9 mouse cellular contexts compared by ENCODE assay signal in the genomic region with DNA sequence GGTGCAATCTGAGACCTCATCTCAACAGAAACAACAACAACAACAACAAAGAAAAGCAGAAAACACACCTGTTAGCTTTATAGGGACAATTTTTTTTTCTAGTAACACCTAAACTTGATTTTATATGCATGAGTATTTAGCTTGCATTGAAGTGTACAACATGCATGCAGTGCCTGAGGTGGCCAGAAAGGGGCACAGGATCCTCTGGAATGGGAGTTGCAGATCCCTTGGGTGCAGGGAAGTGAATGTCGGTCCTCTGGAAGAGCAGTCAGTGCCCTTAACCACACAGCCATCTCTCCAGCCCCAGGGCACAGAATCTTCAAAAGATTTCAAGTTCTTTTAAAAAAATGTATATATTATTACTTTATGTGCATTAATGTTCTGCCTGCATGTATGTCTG. TPM values are rescaled to one million over a fixed set of nuclear protein-coding genes. Genes with fewer than 3 reads are reported as not detected.
A peak's percentile ranks its signal among the peaks of the same experiment; 100 is the strongest.
DNase-seq lines count a peak whose midpoint lies in the region; ATAC-seq and TF ChIP-seq lines count a peak whose summit lies in the region.
"Had no signal": no experiment of that assay in that cellular context is flagged by ENCODE, and none has a peak within 500 bp of the region (broad histone marks: within the 10 kb centered on the region; RNA-seq: fewer than 3 reads in every experiment).

No protein-coding gene starts in this region.

- H3K36me3 ChIP-seq in forebrain, embryonic 10.5 days (replicated peaks), result peaks cover 46% of the 10 kb centered on the region
- H3K36me3 ChIP-seq in limb, embryonic 13.5 days, result peaks cover 31% of the 10 kb centered on the region
- H3K36me3 ChIP-seq in stomach, postnatal 0 days (ENCODE audit: control insufficient read depth, insufficient read depth, low read length), result peaks cover 4% of the 10 kb centered on the region
- no peaks in the 10 kb centered on the region for H3K36me3 ChIP-seq in kidney, adult 2 months (ENCODE audit: control insufficient read depth, insufficient read depth, low read length)

- peak overlapping the region; percentile 85; the same call in 1 of the 2 replicates for H3K9ac ChIP-seq in limb, embryonic 13.5 days
- H3K9ac ChIP-seq in stomach, postnatal 0 days (ENCODE audit: low read length), result no peak overlapping the region

- no peak for ATAC-seq in limb, embryonic 13.5 days (ENCODE audit: low FRiP score, low read depth)
- no peak for ATAC-seq in stomach, postnatal 0 days (ENCODE audit: low FRiP score, low TSS enrichment)

- 41% methylated on average over 1 of the region's 1 CpGs for WGBS in forebrain, embryonic 10.5 days
- WGBS in limb, embryonic 13.5 days, result 24% methylated on average over 1 of the region's 1 CpGs
- 7% methylated on average over 1 of the region's 1 CpGs for WGBS in stomach, postnatal 0 days
- WGBS in kidney, adult 2 months, result 32% methylated on average over 1 of the region's 1 CpGs

- H3K4me3 ChIP-seq in forebrain, embryonic 10.5 days, result peak overlapping the region; percentile 82
- H3K4me3 ChIP-seq in limb, embryonic 13.5 days, result peak overlapping the region; percentile 81
- H3K4me3 ChIP-seq in stomach, postnatal 0 days (ENCODE audit: low read depth, low read length), result no peak overlapping the region
- no peak overlapping the region for H3K4me3 ChIP-seq in kidney, adult 2 months (ENCODE audit: insufficient read depth, low read depth, low read length)

- H3K27ac ChIP-seq in forebrain, embryonic 10.5 days, result no peak overlapping the region
- H3K27ac ChIP-seq in limb, embryonic 13.5 days, result no peak overlapping the region
- no peak overlapping the region for H3K27ac ChIP-seq in stomach, postnatal 0 days (replicated peaks)
- no peak overlapping the region for H3K27ac ChIP-seq in kidney, adult 2 months (ENCODE audit: insufficient read depth, low read depth, low read length)

- peaks cover 37% of the 10 kb centered on the region for H3K4me1 ChIP-seq in forebrain, embryonic 10.5 days
- peaks cover 34% of the 10 kb centered on the region for H3K4me1 ChIP-seq in limb, embryonic 13.5 days
- no peaks in the 10 kb centered on the region; the same call in 1 of the 2 replicates for H3K4me1 ChIP-seq in stomach, postnatal 0 days (replicated peaks; ENCODE audit: control insufficient read depth, insufficient read depth)
- peaks cover 5% of the 10 kb centered on the region; the same call in 1 of the 2 replicates for H3K4me1 ChIP-seq in kidney, adult 2 months (ENCODE audit: control insufficient read depth, insufficient read depth, low read length)

- peak; percentile 56 for TF ChIP-seq CTCF in stomach, postnatal 0 days (IDR thresholded peaks at IDR 0.05; ENCODE audit: low read depth)
- no peak for TF ChIP-seq CTCF in kidney, adult 2 months (conservative IDR thresholded peaks at IDR 0.05; ENCODE audit: insufficient read depth, insufficient read length, low read depth, low read length)

- H3K9me3 ChIP-seq in forebrain, embryonic 10.5 days, result no peaks in the 10 kb centered on the region
- no peaks in the 10 kb centered on the region for H3K9me3 ChIP-seq in limb, embryonic 13.5 days
- H3K9me3 ChIP-seq in stomach, postnatal 0 days (ENCODE audit: control insufficient read depth, low read length), result no peaks in the 10 kb centered on the region

- no peaks in the 10 kb centered on the region for H3K27me3 ChIP-seq in forebrain, embryonic 10.5 days (ENCODE audit: poor library complexity, severe bottlenecking)
- H3K27me3 ChIP-seq in limb, embryonic 13.5 days, result no peaks in the 10 kb centered on the region
- no peaks in the 10 kb centered on the region for H3K27me3 ChIP-seq in stomach, postnatal 0 days (ENCODE audit: control insufficient read depth, insufficient read depth, low read length)
- no peaks in the 10 kb centered on the region for H3K27me3 ChIP-seq in kidney, adult 2 months (replicated peaks; ENCODE audit: control insufficient read depth, insufficient read depth, low read length)

- no peak for TF ChIP-seq EP300 in stomach, postnatal 0 days (optimal IDR thresholded peaks at IDR 0.05)

- DNase-seq in retina, embryonic 14.5 days (ENCODE audit: low spot score), result peak; percentile 32
- DNase-seq in retina, postnatal 1 day, result no peak
- no peak for DNase-seq in forebrain, embryonic 10.5 days (ENCODE audit: extremely low spot score, low spot score)
- no peak for DNase-seq in stomach, postnatal 0 days (ENCODE audit: low spot score)
- no peak for DNase-seq in layer of hippocampus, postnatal 10 days (ENCODE audit: low spot score in 2 of 2)
- DNase-seq in kidney, adult 2 months, result no peak
- no peak for DNase-seq in layer of hippocampus, adult 9-10 months (ENCODE audit: low spot score)

- TF ChIP-seq POLR2A in kidney, adult 2 months (IDR thresholded peaks at IDR 0.05; ENCODE audit: low read depth, low read length), result no peak

- peak overlapping the region; percentile 77 for H3K4me2 ChIP-seq in limb, embryonic 13.5 days (replicated peaks)
- H3K4me2 ChIP-seq in stomach, postnatal 0 days (replicated peaks; ENCODE audit: low read depth), result peak overlapping the region; percentile 91

RNA-seq across cellular contexts. Expression of a gene that starts 1.4 kb away (rescaled TPM):
- polyA plus RNA-seq in forebrain, embryonic 10.5 days (2016; fragmentation: Nextera tagmentation; extraction: Ambion mirVana), result 122 and 126 TPM in 2 replicates
- 70.9 and 75.7 TPM in 2 replicates for polyA plus RNA-seq in limb, embryonic 13.5 days (2015; fragmentation: Nextera tagmentation; extraction: Ambion mirVana)
- 20.4 and 21.2 TPM in 2 replicates for polyA plus RNA-seq in stomach, postnatal 0 days (2015; fragmentation: Nextera tagmentation; extraction: Ambion mirVana)
- total RNA-seq in layer of hippocampus, postnatal 10 days (2021), result 10 to 100 TPM in 1 of 2 experiments, 1 to 10 TPM in 1; 10.0 to 10.1 TPM
- polyA plus RNA-seq in kidney, adult 2 months (2012; rRNA removed), result 24.9 and 26.2 TPM in 2 replicates

RNA-seq across cellular contexts. Expression of a gene that starts 23.3 kb away (rescaled TPM):
- not detected in 2 replicates for polyA plus RNA-seq in forebrain, embryonic 10.5 days (2016; fragmentation: Nextera tagmentation; extraction: Ambion mirVana)
- not detected in 2 replicates for polyA plus RNA-seq in limb, embryonic 13.5 days (2015; fragmentation: Nextera tagmentation; extraction: Ambion mirVana)
- polyA plus RNA-seq in stomach, postnatal 0 days (2015; fragmentation: Nextera tagmentation; extraction: Ambion mirVana), result not detected in 2 replicates
- total RNA-seq in layer of hippocampus, postnatal 10 days (2021), result not detected
- not detected in 2 replicates for polyA plus RNA-seq in kidney, adult 2 months (2012; rRNA removed)
- total RNA-seq: heart, postnatal 25 days had no signal

RNA-seq across cellular contexts. Expression of a gene that starts 38.0 kb away (rescaled TPM):
- 1.1 and 1.5 TPM in 2 replicates for polyA plus RNA-seq in forebrain, embryonic 10.5 days (2016; fragmentation: Nextera tagmentation; extraction: Ambion mirVana)
- polyA plus RNA-seq in limb, embryonic 13.5 days (2015; fragmentation: Nextera tagmentation; extraction: Ambion mirVana), result 4.7 and 5.3 TPM in 2 replicates
- polyA plus RNA-seq in stomach, postnatal 0 days (2015; fragmentation: Nextera tagmentation; extraction: Ambion mirVana), result 7.9 and 8.1 TPM in 2 replicates
- total RNA-seq in layer of hippocampus, postnatal 10 days (2021), result 1 to 10 TPM; 5.2 to 5.7 TPM
- 12.0 and 12.2 TPM in 2 replicates for polyA plus RNA-seq in kidney, adult 2 months (2012; rRNA removed)

RNA-seq across cellular contexts. Expression of a gene that starts 49.8 kb away (rescaled TPM):
- polyA plus RNA-seq in forebrain, embryonic 10.5 days (2016; fragmentation: Nextera tagmentation; extraction: Ambion mirVana), result 246 and 247 TPM in 2 replicates
- polyA plus RNA-seq in limb, embryonic 13.5 days (2015; fragmentation: Nextera tagmentation; extraction: Ambion mirVana), result 174 and 185 TPM in 2 replicates
- polyA plus RNA-seq in stomach, postnatal 0 days (2015; fragmentation: Nextera tagmentation; extraction: Ambion mirVana), result 47.0 and 54.9 TPM in 2 replicates
- total RNA-seq in layer of hippocampus, postnatal 10 days (2021), result 10 to 100 TPM; 76.0 to 79.9 TPM
- polyA plus RNA-seq in kidney, adult 2 months (2012; rRNA removed), result 71.5 and 79.7 TPM in 2 replicates

RNA-seq across cellular contexts. Expression of a gene that starts 53.0 kb away (rescaled TPM):
- 2.5 and 3.0 TPM in 2 replicates for polyA plus RNA-seq in forebrain, embryonic 10.5 days (2016; fragmentation: Nextera tagmentation; extraction: Ambion mirVana)
- polyA plus RNA-seq in limb, embryonic 13.5 days (2015; fragmentation: Nextera tagmentation; extraction: Ambion mirVana), result 7.1 and 8.0 TPM in 2 replicates
- 21.2 and 21.4 TPM in 2 replicates for polyA plus RNA-seq in stomach, postnatal 0 days (2015; fragmentation: Nextera tagmentation; extraction: Ambion mirVana)
- 10 to 100 TPM; 17.7 to 19.1 TPM for total RNA-seq in layer of hippocampus, postnatal 10 days (2021)
- 36.0 and 38.0 TPM in 2 replicates for polyA plus RNA-seq in kidney, adult 2 months (2012; rRNA removed)

Comparison
In these comparisons a context has a peak if more than half of its experiments do, and no peak if none do; other contexts are left out.
1. H3K4me3 ChIP-seq: peak in forebrain, embryonic 10.5 days (single experiment) and limb, embryonic 13.5 days (single experiment); none in stomach, postnatal 0 days (single experiment) and kidney, adult 2 months (single experiment).